Mouse (Mus musculus): ENCODE measurements around the gene Sectm1a. TPM values are rescaled to one million over a fixed set of nuclear protein-coding genes. Genes with fewer than 3 reads are reported as not detected.

Gene Sectm1a
- total and polyA plus RNA-seq, 2 experiments from 2014 or later = not detected

- H3K4me2 ChIP-seq (ENCODE audit: low read depth, low read length) = no peak within 1 kb of the TSS
- WGBS = 78% methylated on average over 5 of the region's 5 CpGs
- H3K27ac ChIP-seq = no peak within 1 kb of the TSS
- H3K9ac ChIP-seq (replicated peaks; ENCODE audit: low read length) = no peak within 1 kb of the TSS
- ATAC-seq = no peak
- DNase-seq (ENCODE audit: low spot score) = no peak
- H3K4me1 ChIP-seq (ENCODE audit: insufficient read depth, low read length) = no peaks in the 10 kb centered on the region
- H3K9me3 ChIP-seq (ENCODE audit: low read length) = no peaks in the 10 kb centered on the region
- no peaks in the 10 kb centered on the region for H3K36me3 ChIP-seq (ENCODE audit: insufficient read depth, low read length)
- no peaks in the 10 kb centered on the region for H3K27me3 ChIP-seq (ENCODE audit: insufficient read depth, low read length)
- TF ChIP-seq CTCF (IDR thresholded peaks at IDR 0.05; ENCODE audit: low read depth) = no peak
- no peak within 1 kb of the TSS for H3K4me3 ChIP-seq (ENCODE audit: low read length)
These were observed 41.7 kb downstream of the Sectm1a start, which contains the start of gene Cd7 for GRCm38 (mm10) chr11:121039302-121039701. TSS of gene Cd7 (minus strand) at chr11:121039418.

- H3K9me3 ChIP-seq (ENCODE audit: low read length) = no peaks in the 10 kb centered on the region
- no peak overlapping the region for H3K9ac ChIP-seq (replicated peaks; ENCODE audit: low read length)
- no peaks in the 10 kb centered on the region for H3K36me3 ChIP-seq (ENCODE audit: insufficient read depth, low read length)
- WGBS = 91% methylated on average over 11 of the region's 11 CpGs
- no peak for TF ChIP-seq CTCF (IDR thresholded peaks at IDR 0.05; ENCODE audit: low read depth)
- H3K4me1 ChIP-seq (ENCODE audit: insufficient read depth, low read length) = no peaks in the 10 kb centered on the region
- no peak overlapping the region for H3K4me2 ChIP-seq (ENCODE audit: low read depth, low read length)
- no peak for DNase-seq (ENCODE audit: low spot score)
- no peak overlapping the region for H3K27ac ChIP-seq
- H3K4me3 ChIP-seq (ENCODE audit: low read length) = no peak overlapping the region
- no peaks in the 10 kb centered on the region for H3K27me3 ChIP-seq (ENCODE audit: insufficient read depth, low read length)
- no peak for ATAC-seq
These were observed 42.4 kb downstream of the Sectm1a start for GRCm38 (mm10) chr11:121038366-121039240.

- Histone ChIP-seq H3K4me3 (ENCODE audit: low read length) (no peak overlapping the region), H3K27ac (no peak overlapping the region), H3K9ac (replicated peaks; ENCODE audit: low read length) (no peak overlapping the region), H3K4me2 (ENCODE audit: low read depth, low read length) (no peak overlapping the region), H3K36me3 (ENCODE audit: insufficient read depth, low read length) (no peaks in the 10 kb centered on the region), H3K27me3 (ENCODE audit: insufficient read depth, low read length) (no peaks in the 10 kb centered on the region), H3K9me3 (ENCODE audit: low read length) (no peaks in the 10 kb centered on the region), H3K4me1 (ENCODE audit: insufficient read depth, low read length) (no peaks in the 10 kb centered on the region)
- DNase-seq (ENCODE audit: low spot score) (no peak), ATAC-seq (no peak)
- TF ChIP-seq CTCF (IDR thresholded peaks at IDR 0.05; ENCODE audit: low read depth) = no peak
- 90% methylated on average over 5 of the region's 5 CpGs for WGBS
These were observed 47.9 kb downstream of the Sectm1a start for GRCm38 (mm10) chr11:121033118-121033517.

- 89% methylated on average over 7 of the region's 7 CpGs for WGBS
- ATAC-seq = no peak
- Histone ChIP-seq H3K27ac (no peak overlapping the region), H3K9ac (replicated peaks; ENCODE audit: low read length) (no peak overlapping the region), H3K4me2 (ENCODE audit: low read depth, low read length) (no peak overlapping the region), H3K4me1 (ENCODE audit: insufficient read depth, low read length) (no peaks in the 10 kb centered on the region), H3K4me3 (ENCODE audit: low read length) (no peak overlapping the region), H3K36me3 (ENCODE audit: insufficient read depth, low read length) (no peaks in the 10 kb centered on the region), H3K9me3 (ENCODE audit: low read length) (no peaks in the 10 kb centered on the region), H3K27me3 (ENCODE audit: insufficient read depth, low read length) (no peaks in the 10 kb centered on the region)
- DNase-seq (ENCODE audit: low spot score) = no peak
- TF ChIP-seq CTCF (IDR thresholded peaks at IDR 0.05; ENCODE audit: low read depth) = no peak
These were observed 53.8 kb downstream of the Sectm1a start for GRCm38 (mm10) chr11:121027259-121027658.

GRCm38 (mm10) chr11:121024163-121024562 is 56.9 kb downstream of the Sectm1a start:
- TF ChIP-seq CTCF (IDR thresholded peaks at IDR 0.05; ENCODE audit: low read depth) = no peak
- Histone ChIP-seq H3K27ac (no peak overlapping the region), H3K4me1 (ENCODE audit: insufficient read depth, low read length) (no peaks in the 10 kb centered on the region), H3K36me3 (ENCODE audit: insufficient read depth, low read length) (no peaks in the 10 kb centered on the region), H3K9ac (replicated peaks; ENCODE audit: low read length) (no peak overlapping the region), H3K27me3 (ENCODE audit: insufficient read depth, low read length) (no peaks in the 10 kb centered on the region), H3K4me3 (ENCODE audit: low read length) (no peak overlapping the region), H3K9me3 (ENCODE audit: low read length) (no peaks in the 10 kb centered on the region), H3K4me2 (ENCODE audit: low read depth, low read length) (no peak overlapping the region)
- WGBS = 63% methylated on average over 6 of the region's 6 CpGs
- no peak for ATAC-seq
- DNase-seq (ENCODE audit: low spot score) = no peak

GRCm38 (mm10) chr11:121019501-121019900 is 61.5 kb downstream of the Sectm1a start:
- ATAC-seq = no peak
- no peaks in the 10 kb centered on the region for H3K9me3 ChIP-seq (ENCODE audit: low read length)
- H3K27ac ChIP-seq = no peak overlapping the region
- TF ChIP-seq CTCF (IDR thresholded peaks at IDR 0.05; ENCODE audit: low read depth) = no peak
- H3K9ac ChIP-seq (replicated peaks; ENCODE audit: low read length) = no peak overlapping the region
- no peaks in the 10 kb centered on the region for H3K36me3 ChIP-seq (ENCODE audit: insufficient read depth, low read length)
- WGBS = 80% methylated on average over 5 of the region's 5 CpGs
- no peaks in the 10 kb centered on the region for H3K4me1 ChIP-seq (ENCODE audit: insufficient read depth, low read length)
- no peak for DNase-seq (ENCODE audit: low spot score)
- no peak overlapping the region for H3K4me3 ChIP-seq (ENCODE audit: low read length)
- H3K4me2 ChIP-seq (ENCODE audit: low read depth, low read length) = no peak overlapping the region
- H3K27me3 ChIP-seq (ENCODE audit: insufficient read depth, low read length) = no peaks in the 10 kb centered on the region

GRCm38 (mm10) chr11:121017703-121018102 is 63.3 kb downstream of the Sectm1a start:
- peak; percentile 83 for ATAC-seq
- no peak overlapping the region for H3K4me2 ChIP-seq (ENCODE audit: low read depth, low read length)
- TF ChIP-seq CTCF (IDR thresholded peaks at IDR 0.05; ENCODE audit: low read depth) = peak; percentile 93
- no peaks in the 10 kb centered on the region for H3K4me1 ChIP-seq (ENCODE audit: insufficient read depth, low read length)
- H3K9ac ChIP-seq (replicated peaks; ENCODE audit: low read length) = no peak overlapping the region
- no peaks in the 10 kb centered on the region for H3K27me3 ChIP-seq (ENCODE audit: insufficient read depth, low read length)
- no peaks in the 10 kb centered on the region for H3K9me3 ChIP-seq (ENCODE audit: low read length)
- 49% methylated on average over 3 of the region's 3 CpGs for WGBS
- peak; percentile 78 for DNase-seq (ENCODE audit: low spot score)
- H3K36me3 ChIP-seq (ENCODE audit: insufficient read depth, low read length) = no peaks in the 10 kb centered on the region
- no peak overlapping the region for H3K27ac ChIP-seq
- no peak overlapping the region for H3K4me3 ChIP-seq (ENCODE audit: low read length)

Other genes with a start within 250 kb of the Sectm1a start
- 4.2 and 7.1 TPM in 2 replicates for gene Ccdc57, start 148.3 kb downstream of the Sectm1a start, total RNA-seq (2014; rRNA removed)
- gene Ccdc57, start 148.3 kb downstream of the Sectm1a start, polyA plus RNA-seq (2015; fragmentation: Nextera tagmentation; extraction: Ambion mirVana) = 4.8 and 5.6 TPM in 2 replicates
- gene Slc16a3, start 132.7 kb downstream of the Sectm1a start, total RNA-seq (2014; rRNA removed) = 22.9 and 24.9 TPM in 2 replicates
- gene Slc16a3, start 132.7 kb downstream of the Sectm1a start, polyA plus RNA-seq (2015; fragmentation: Nextera tagmentation; extraction: Ambion mirVana) = 6.4 and 7.8 TPM in 2 replicates
- 95.2 and 100 TPM in 2 replicates for gene Csnk1d, start 89.9 kb downstream of the Sectm1a start, total RNA-seq (2014; rRNA removed)
- gene Csnk1d, start 89.9 kb downstream of the Sectm1a start, polyA plus RNA-seq (2015; fragmentation: Nextera tagmentation; extraction: Ambion mirVana) = 97.7 and 102 TPM in 2 replicates
- gene Cd7, start 41.8 kb downstream of the Sectm1a start, total RNA-seq (2014; rRNA removed) = not detected in 2 replicates
- gene Cd7, start 41.8 kb downstream of the Sectm1a start, polyA plus RNA-seq (2015; fragmentation: Nextera tagmentation; extraction: Ambion mirVana) = 0.24 TPM in 1 of 2 replicates, not detected in the other
- not detected in 2 replicates for gene Sectm1b, start 17.7 kb downstream of the Sectm1a start, total RNA-seq (2014; rRNA removed)
- not detected in 2 replicates for gene Sectm1b, start 17.7 kb downstream of the Sectm1a start, polyA plus RNA-seq (2015; fragmentation: Nextera tagmentation; extraction: Ambion mirVana)
- not detected in 2 replicates for gene Tex19.2, start 37.5 kb upstream of the Sectm1a start, total RNA-seq (2014; rRNA removed)
- gene Tex19.2, start 37.5 kb upstream of the Sectm1a start, polyA plus RNA-seq (2015; fragmentation: Nextera tagmentation; extraction: Ambion mirVana) = not detected in 2 replicates
- gene Tex19.1, start 64.9 kb upstream of the Sectm1a start, total RNA-seq (2014; rRNA removed) = not detected in 2 replicates
- not detected in 2 replicates for gene Tex19.1, start 64.9 kb upstream of the Sectm1a start, polyA plus RNA-seq (2015; fragmentation: Nextera tagmentation; extraction: Ambion mirVana)
- 0.16 and 2.1 TPM in 2 replicates for gene Uts2r, start 79.1 kb upstream of the Sectm1a start, total RNA-seq (2014; rRNA removed)
- gene Uts2r, start 79.1 kb upstream of the Sectm1a start, polyA plus RNA-seq (2015; fragmentation: Nextera tagmentation; extraction: Ambion mirVana) = 0.61 and 0.84 TPM in 2 replicates
- gene Hexdc, start 123.2 kb upstream of the Sectm1a start, total RNA-seq (2014; rRNA removed) = 80.2 and 89.6 TPM in 2 replicates
- gene Hexdc, start 123.2 kb upstream of the Sectm1a start, polyA plus RNA-seq (2015; fragmentation: Nextera tagmentation; extraction: Ambion mirVana) = 30.7 and 35.2 TPM in 2 replicates
- 16.7 and 20.1 TPM in 2 replicates for gene Ogfod3, start 123.5 kb upstream of the Sectm1a start, total RNA-seq (2014; rRNA removed)
- gene Ogfod3, start 123.5 kb upstream of the Sectm1a start, polyA plus RNA-seq (2015; fragmentation: Nextera tagmentation; extraction: Ambion mirVana) = 34.8 and 35.3 TPM in 2 replicates
- 20.6 and 25.6 TPM in 2 replicates for gene Cybc1, start 148.1 kb upstream of the Sectm1a start, total RNA-seq (2014; rRNA removed)
- 20.5 and 21.2 TPM in 2 replicates for gene Cybc1, start 148.1 kb upstream of the Sectm1a start, polyA plus RNA-seq (2015; fragmentation: Nextera tagmentation; extraction: Ambion mirVana)
- 108 and 137 TPM in 2 replicates for gene Narf, start 156.0 kb upstream of the Sectm1a start, total RNA-seq (2014; rRNA removed)
- gene Narf, start 156.0 kb upstream of the Sectm1a start, polyA plus RNA-seq (2015; fragmentation: Nextera tagmentation; extraction: Ambion mirVana) = 34.3 and 36.2 TPM in 2 replicates
- gene Foxk2, start 178.8 kb upstream of the Sectm1a start, total RNA-seq (2014; rRNA removed) = 89.7 and 95.1 TPM in 2 replicates
- gene Foxk2, start 178.8 kb upstream of the Sectm1a start, polyA plus RNA-seq (2015; fragmentation: Nextera tagmentation; extraction: Ambion mirVana) = 11.4 and 12.8 TPM in 2 replicates

All from hindbrain, postnatal 0 days (tissue).